Comparison of ENCODE assay signal across 15 mouse cellular contexts in the genomic region with DNA sequence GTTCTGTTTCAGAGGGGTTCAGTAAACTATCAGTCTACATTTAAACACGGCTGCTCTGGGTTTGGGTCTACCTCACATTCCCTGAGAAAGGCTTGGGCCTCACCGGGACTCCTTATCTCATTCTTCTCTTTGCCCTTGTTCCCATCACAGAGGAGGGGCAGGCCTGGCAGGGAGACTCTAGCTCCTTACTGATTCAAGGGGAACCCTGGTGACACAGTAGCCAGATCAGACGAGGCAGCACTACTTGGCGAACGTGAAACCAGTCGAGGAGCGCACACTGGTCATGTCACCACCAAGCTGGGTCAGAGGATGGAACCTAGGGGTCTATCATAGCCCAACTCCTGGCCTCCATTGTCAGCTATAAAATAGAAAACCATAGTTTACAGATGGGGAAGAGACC. TPM values are rescaled to one million over a fixed set of nuclear protein-coding genes. Genes with fewer than 3 reads are reported as not detected.
A peak's percentile ranks its signal among the peaks of the same experiment; 100 is the strongest.
DNase-seq lines count a peak whose midpoint lies in the region; ATAC-seq and TF ChIP-seq lines count a peak whose summit lies in the region.
"Had no signal": no experiment of that assay in that cellular context is flagged by ENCODE, and none has a peak within 500 bp of the region (broad histone marks: within the 10 kb centered on the region; RNA-seq: fewer than 3 reads in every experiment).

No protein-coding gene starts in this region.

- 0 out of 2 replicates have a peak overlapping the region, but pooled peaks have one; percentile 92 for H3K4me2 ChIP-seq in kidney, postnatal 0 days (ENCODE audit: low read length)
- peak overlapping the region; percentile 72 for H3K4me2 ChIP-seq in forebrain, embryonic 14.5 days (ENCODE audit: low read length)
- peak overlapping the region; percentile 81 for H3K4me2 ChIP-seq in limb, embryonic 12.5 days
- peak overlapping the region; percentile 90 for H3K4me2 ChIP-seq in neural tube, embryonic 15.5 days

- H3K4me3 ChIP-seq in kidney, postnatal 0 days (replicated peaks; ENCODE audit: low read depth, low read length), result no peak overlapping the region
- no peak overlapping the region for H3K4me3 ChIP-seq in kidney, adult 2 months (ENCODE audit: insufficient read depth, low read depth, low read length)
- H3K4me3 ChIP-seq in forebrain, embryonic 14.5 days (ENCODE audit: low read depth, low read length), result no peak overlapping the region
- no peak overlapping the region for H3K4me3 ChIP-seq in limb, embryonic 12.5 days (replicated peaks)
- no peak overlapping the region for H3K4me3 ChIP-seq in neural tube, embryonic 15.5 days (replicated peaks)

- no peak for ATAC-seq in kidney, postnatal 0 days (replicated peaks; ENCODE audit: low FRiP score, low read depth)
- no peak for ATAC-seq in forebrain, embryonic 14.5 days
- no peak for ATAC-seq in limb, embryonic 12.5 days (ENCODE audit: insufficient number of reproducible peaks, insufficient read depth, low FRiP score, low TSS enrichment, low read depth)
- no peak for ATAC-seq in neural tube, embryonic 15.5 days (ENCODE audit: low FRiP score)
- ATAC-seq in megakaryocyte progenitor cell, adult 5-6 weeks (replicated peaks; ENCODE audit: poor library complexity), result no peak
- ATAC-seq: activated CD4-positive, CD25-positive, alpha-beta regulatory T cell, adult 4 months had no signal

- no peak for DNase-seq in kidney, postnatal 0 days (ENCODE audit: low spot score)
- no peak for DNase-seq in kidney, adult 2 months
- DNase-seq in forebrain, embryonic 14.5 days (ENCODE audit: low spot score), result no peak
- no peak for DNase-seq in retina, postnatal 1 day
- DNase-seq: cerebellum, adult 18-20 months; gastrocnemius, postnatal 14 days; heart, postnatal 10 days; kidney, adult 8-10 months; lung, postnatal 36 days; thymus, adult 2 months had no signal

- H3K9me3 ChIP-seq in kidney, postnatal 0 days (replicated peaks; ENCODE audit: low read length), result no peaks in the 10 kb centered on the region
- H3K9me3 ChIP-seq in forebrain, embryonic 14.5 days (replicated peaks; ENCODE audit: control insufficient read depth, low read length), result no peaks in the 10 kb centered on the region
- H3K9me3 ChIP-seq in limb, embryonic 12.5 days, result no peaks in the 10 kb centered on the region
- H3K9me3 ChIP-seq in neural tube, embryonic 15.5 days (replicated peaks), result no peaks in the 10 kb centered on the region
- H3K9me3 ChIP-seq: liver, embryonic 15.5 days had no signal

- no peaks in the 10 kb centered on the region; the same call in 1 of the 2 replicates for H3K27me3 ChIP-seq in kidney, postnatal 0 days (ENCODE audit: insufficient read depth, low read length)
- no peaks in the 10 kb centered on the region for H3K27me3 ChIP-seq in kidney, adult 2 months (replicated peaks; ENCODE audit: control insufficient read depth, insufficient read depth, low read length)
- H3K27me3 ChIP-seq in forebrain, embryonic 14.5 days (replicated peaks; ENCODE audit: control insufficient read depth, insufficient read depth, low read length), result peaks cover 4% of the 10 kb centered on the region; the same call in 1 of the 2 replicates
- peaks cover 35% of the 10 kb centered on the region for H3K27me3 ChIP-seq in limb, embryonic 12.5 days
- peaks cover 5% of the 10 kb centered on the region; the same call in 1 of the 2 replicates for H3K27me3 ChIP-seq in neural tube, embryonic 15.5 days (replicated peaks)

- H3K27ac ChIP-seq in kidney, postnatal 0 days, result no peak overlapping the region
- H3K27ac ChIP-seq in kidney, adult 2 months (ENCODE audit: insufficient read depth, low read depth, low read length), result no peak overlapping the region
- no peak overlapping the region for H3K27ac ChIP-seq in forebrain, embryonic 14.5 days (ENCODE audit: low read depth, low read length)
- no peak overlapping the region for H3K27ac ChIP-seq in limb, embryonic 12.5 days
- no peak overlapping the region for H3K27ac ChIP-seq in neural tube, embryonic 15.5 days (replicated peaks)
- H3K27ac ChIP-seq: liver, embryonic 15.5 days had no signal

- H3K36me3 ChIP-seq in kidney, postnatal 0 days (ENCODE audit: insufficient read depth, low read length), result no peaks in the 10 kb centered on the region
- no peaks in the 10 kb centered on the region for H3K36me3 ChIP-seq in kidney, adult 2 months (ENCODE audit: control insufficient read depth, insufficient read depth, low read length)
- no peaks in the 10 kb centered on the region for H3K36me3 ChIP-seq in forebrain, embryonic 14.5 days (ENCODE audit: control insufficient read depth, insufficient read depth, low read length)
- no peaks in the 10 kb centered on the region for H3K36me3 ChIP-seq in limb, embryonic 12.5 days
- no peaks in the 10 kb centered on the region for H3K36me3 ChIP-seq in neural tube, embryonic 15.5 days
- H3K36me3 ChIP-seq: liver, embryonic 15.5 days had no signal

- no peak for TF ChIP-seq POLR2A in kidney, adult 2 months (IDR thresholded peaks at IDR 0.05; ENCODE audit: low read depth, low read length)

- H3K9ac ChIP-seq in kidney, postnatal 0 days (ENCODE audit: low read depth, low read length), result no peak overlapping the region
- no peak overlapping the region for H3K9ac ChIP-seq in forebrain, embryonic 14.5 days (ENCODE audit: low read length)
- H3K9ac ChIP-seq in limb, embryonic 12.5 days (replicated peaks), result no peak overlapping the region
- no peak overlapping the region for H3K9ac ChIP-seq in neural tube, embryonic 15.5 days (replicated peaks)
- H3K9ac ChIP-seq: liver, embryonic 15.5 days had no signal

- no peak for TF ChIP-seq CTCF in kidney, postnatal 0 days (IDR thresholded peaks at IDR 0.05; ENCODE audit: low read depth)
- TF ChIP-seq CTCF in kidney, adult 2 months (conservative IDR thresholded peaks at IDR 0.05; ENCODE audit: insufficient read depth, insufficient read length, low read depth, low read length), result no peak

- peaks cover 9% of the 10 kb centered on the region; the same call in 1 of the 2 replicates for H3K4me1 ChIP-seq in kidney, postnatal 0 days (replicated peaks; ENCODE audit: insufficient read depth, low read length)
- H3K4me1 ChIP-seq in kidney, adult 2 months (ENCODE audit: control insufficient read depth, insufficient read depth, low read length), result peaks cover 8% of the 10 kb centered on the region; the same call in 1 of the 2 replicates
- H3K4me1 ChIP-seq in forebrain, embryonic 14.5 days (ENCODE audit: control insufficient read depth, insufficient read depth, low read length), result peaks cover 3% of the 10 kb centered on the region; the same call in 1 of the 2 replicates
- peaks cover 17% of the 10 kb centered on the region for H3K4me1 ChIP-seq in limb, embryonic 12.5 days (replicated peaks)
- H3K4me1 ChIP-seq in neural tube, embryonic 15.5 days, result peaks cover 26% of the 10 kb centered on the region

- 51% methylated on average over 7 of the region's 7 CpGs for WGBS in kidney, postnatal 0 days
- 76% methylated on average over 7 of the region's 7 CpGs for WGBS in kidney, adult 2 months
- 42% methylated on average over 7 of the region's 7 CpGs for WGBS in forebrain, embryonic 14.5 days
- WGBS in limb, embryonic 12.5 days, result 46% methylated on average over 7 of the region's 7 CpGs
- WGBS in neural tube, embryonic 15.5 days, result 42% methylated on average over 7 of the region's 7 CpGs

RNA-seq across cellular contexts. Expression of gene AI464131, which starts 5.1 kb away (rescaled TPM):
- polyA plus RNA-seq in kidney, postnatal 0 days (2015; fragmentation: Nextera tagmentation; extraction: Ambion mirVana), result 5.3 and 6.1 TPM in 2 replicates
- 23.1 and 26.8 TPM in 2 replicates for polyA plus RNA-seq in kidney, adult 2 months (2012; rRNA removed)
- 2.4 and 2.6 TPM in 2 replicates for polyA plus RNA-seq in forebrain, embryonic 14.5 days (2014; fragmentation: Nextera tagmentation; extraction: Ambion mirVana)
- polyA plus RNA-seq in limb, embryonic 12.5 days (2016; fragmentation: Nextera tagmentation; extraction: Ambion mirVana), result 2.3 and 3.1 TPM in 2 replicates
- 7.8 and 8.3 TPM in 2 replicates for polyA plus RNA-seq in neural tube, embryonic 15.5 days (2015; fragmentation: Nextera tagmentation; extraction: Ambion mirVana)
- not detected in 2 replicates for total RNA-seq in megakaryocyte progenitor cell, adult 5-6 weeks (2015)
- total RNA-seq in megakaryocyte progenitor cell, adult 5-6 weeks (2017), result 0.12 TPM in 1 of 2 replicates, not detected in the other
- polyA plus RNA-seq: activated CD4-positive, CD25-positive, alpha-beta regulatory T cell, adult 4 months had no signal

RNA-seq across cellular contexts. Expression of gene 1110017D15Rik, which starts 9.1 kb away (rescaled TPM):
- 0.43 and 0.68 TPM in 2 replicates for polyA plus RNA-seq in kidney, postnatal 0 days (2015; fragmentation: Nextera tagmentation; extraction: Ambion mirVana)
- polyA plus RNA-seq in kidney, adult 2 months (2012; rRNA removed), result 0.11 and 0.42 TPM in 2 replicates
- 10.5 and 11.1 TPM in 2 replicates for polyA plus RNA-seq in forebrain, embryonic 14.5 days (2014; fragmentation: Nextera tagmentation; extraction: Ambion mirVana)
- 1.5 TPM in 2 replicates for polyA plus RNA-seq in limb, embryonic 12.5 days (2016; fragmentation: Nextera tagmentation; extraction: Ambion mirVana)
- 8.6 and 10.1 TPM in 2 replicates for polyA plus RNA-seq in neural tube, embryonic 15.5 days (2015; fragmentation: Nextera tagmentation; extraction: Ambion mirVana)
- not detected in 2 replicates for total RNA-seq in megakaryocyte progenitor cell, adult 5-6 weeks (2015)
- not detected in 2 replicates for total RNA-seq in megakaryocyte progenitor cell, adult 5-6 weeks (2017)
- polyA plus RNA-seq: activated CD4-positive, CD25-positive, alpha-beta regulatory T cell, adult 4 months; liver, embryonic 15.5 days had no signal

RNA-seq across cellular contexts. Expression of gene Nudt2, which starts 43.0 kb away (rescaled TPM):
- 57.2 and 61.7 TPM in 2 replicates for polyA plus RNA-seq in kidney, postnatal 0 days (2015; fragmentation: Nextera tagmentation; extraction: Ambion mirVana)
- 28.1 and 34.9 TPM in 2 replicates for polyA plus RNA-seq in kidney, adult 2 months (2012; rRNA removed)
- 80.2 and 82.0 TPM in 2 replicates for polyA plus RNA-seq in forebrain, embryonic 14.5 days (2014; fragmentation: Nextera tagmentation; extraction: Ambion mirVana)
- polyA plus RNA-seq in limb, embryonic 12.5 days (2016; fragmentation: Nextera tagmentation; extraction: Ambion mirVana), result 49.9 and 50.1 TPM in 2 replicates
- polyA plus RNA-seq in neural tube, embryonic 15.5 days (2015; fragmentation: Nextera tagmentation; extraction: Ambion mirVana), result 62.8 and 71.6 TPM in 2 replicates
- total RNA-seq in megakaryocyte progenitor cell, adult 5-6 weeks (2015), result 28.7 and 29.6 TPM in 2 replicates
- 23.3 and 28.1 TPM in 2 replicates for total RNA-seq in megakaryocyte progenitor cell, adult 5-6 weeks (2017)

RNA-seq across cellular contexts. Expression of gene Kif24, which starts 43.3 kb away (rescaled TPM):
- 2.0 and 2.4 TPM in 2 replicates for polyA plus RNA-seq in kidney, postnatal 0 days (2015; fragmentation: Nextera tagmentation; extraction: Ambion mirVana)
- polyA plus RNA-seq in kidney, adult 2 months (2012; rRNA removed), result 0.44 and 0.67 TPM in 2 replicates
- 3.0 and 4.1 TPM in 2 replicates for polyA plus RNA-seq in forebrain, embryonic 14.5 days (2014; fragmentation: Nextera tagmentation; extraction: Ambion mirVana)
- polyA plus RNA-seq in limb, embryonic 12.5 days (2016; fragmentation: Nextera tagmentation; extraction: Ambion mirVana), result 11.6 and 11.7 TPM in 2 replicates
- 2.4 and 3.0 TPM in 2 replicates for polyA plus RNA-seq in neural tube, embryonic 15.5 days (2015; fragmentation: Nextera tagmentation; extraction: Ambion mirVana)
- total RNA-seq in megakaryocyte progenitor cell, adult 5-6 weeks (2015), result 18.7 and 26.8 TPM in 2 replicates
- total RNA-seq in megakaryocyte progenitor cell, adult 5-6 weeks (2017), result 14.3 and 16.2 TPM in 2 replicates
